Mouse (Mus musculus): ENCODE data around the gene Cenpi. TPM values are rescaled to one million over a fixed set of nuclear protein-coding genes. Genes with fewer than 3 reads are reported as not detected.

The Cenpi gene
- 29.5 and 34.5 TPM in 2 replicates for polyA plus RNA-seq (2015; fragmentation: Nextera tagmentation; extraction: Ambion mirVana)

GRCm38 (mm10) chrX:134307534-134308274, at the start of gene Cenpi:
TSS of gene Cenpi (plus strand) at chrX:134308084.
- Histone ChIP-seq H3K4me3 (ENCODE audit: low read length) (peak within 1 kb of the TSS; percentile 59), H3K4me2 (ENCODE audit: low read depth, low read length) (peak within 1 kb of the TSS; percentile 48), H3K9ac (ENCODE audit: low read length) (peak within 1 kb of the TSS; percentile 67), H3K36me3 (ENCODE audit: control insufficient read depth, insufficient read depth, low read length) (no peaks in the 10 kb centered on the region), H3K4me1 (replicated peaks; ENCODE audit: control insufficient read depth, insufficient read depth, low read length) (no peaks in the 10 kb centered on the region), H3K27ac (ENCODE audit: low read length) (0 out of 2 replicates have a peak within 1 kb of the TSS, but pooled peaks have one; percentile 6), H3K9me3 (ENCODE audit: control insufficient read depth, low read length) (no peaks in the 10 kb centered on the region), H3K27me3 (ENCODE audit: control insufficient read depth, insufficient read depth, low read depth, low read length) (no peaks in the 10 kb centered on the region)
- peak; percentile 98 for ATAC-seq (ENCODE audit: low read depth)
- WGBS: 6% methylated on average over 35 of the region's 36 CpGs

DNA sequence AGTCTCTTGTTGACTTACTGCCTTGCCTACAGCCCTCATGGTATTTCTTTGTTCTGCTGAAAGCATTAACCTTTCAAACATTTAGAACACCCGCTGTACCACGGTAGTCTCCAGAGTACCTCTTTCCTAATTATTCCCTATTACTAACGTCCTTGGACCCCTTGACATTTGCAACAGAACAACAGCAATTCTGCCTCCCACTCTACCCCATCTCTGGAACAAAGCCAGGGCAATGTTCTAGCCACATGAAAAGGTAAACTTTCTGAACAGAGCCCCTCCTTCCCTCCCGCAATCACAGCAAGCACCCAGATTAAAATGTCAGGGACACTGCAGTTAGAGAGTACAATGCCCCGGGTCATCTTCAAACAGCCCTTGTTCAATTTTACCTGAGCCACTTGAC, 46.7 kb upstream of the Cenpi start:
- H3K27me3 ChIP-seq (ENCODE audit: control insufficient read depth, insufficient read depth, low read depth, low read length): no peaks in the 10 kb centered on the region
- H3K36me3 ChIP-seq (ENCODE audit: control insufficient read depth, insufficient read depth, low read length): 0 out of 2 replicates have a peak, but pooled peaks cover 2% of the 10 kb centered on the region
- H3K9me3 ChIP-seq (ENCODE audit: control insufficient read depth, low read length): no peaks in the 10 kb centered on the region
- H3K4me3 ChIP-seq (ENCODE audit: low read length): no peak overlapping the region
- WGBS: 68% methylated on average over 5 of the region's 5 CpGs
- no peak for ATAC-seq (ENCODE audit: low read depth)
- H3K27ac ChIP-seq (ENCODE audit: low read length): no peak overlapping the region
- no peaks in the 10 kb centered on the region for H3K4me1 ChIP-seq (replicated peaks; ENCODE audit: control insufficient read depth, insufficient read depth, low read length)
- no peak overlapping the region for H3K9ac ChIP-seq (ENCODE audit: low read length)
- H3K4me2 ChIP-seq (ENCODE audit: low read depth, low read length): no peak overlapping the region

GRCm38 (mm10) chrX:134262129-134262528, 45.8 kb upstream of the Cenpi start:
- H3K9me3 ChIP-seq (ENCODE audit: control insufficient read depth, low read length): no peaks in the 10 kb centered on the region
- no peaks in the 10 kb centered on the region for H3K27me3 ChIP-seq (ENCODE audit: control insufficient read depth, insufficient read depth, low read depth, low read length)
- no peaks in the 10 kb centered on the region for H3K4me1 ChIP-seq (replicated peaks; ENCODE audit: control insufficient read depth, insufficient read depth, low read length)
- H3K4me2 ChIP-seq (ENCODE audit: low read depth, low read length): no peak overlapping the region
- no peak overlapping the region for H3K27ac ChIP-seq (ENCODE audit: low read length)
- H3K36me3 ChIP-seq (ENCODE audit: control insufficient read depth, insufficient read depth, low read length): 0 out of 2 replicates have a peak, but pooled peaks cover 2% of the 10 kb centered on the region
- H3K4me3 ChIP-seq (ENCODE audit: low read length): no peak overlapping the region
- WGBS: 80% methylated on average over 11 of the region's 11 CpGs
- no peak for ATAC-seq (ENCODE audit: low read depth)
- H3K9ac ChIP-seq (ENCODE audit: low read length): no peak overlapping the region

DNA sequence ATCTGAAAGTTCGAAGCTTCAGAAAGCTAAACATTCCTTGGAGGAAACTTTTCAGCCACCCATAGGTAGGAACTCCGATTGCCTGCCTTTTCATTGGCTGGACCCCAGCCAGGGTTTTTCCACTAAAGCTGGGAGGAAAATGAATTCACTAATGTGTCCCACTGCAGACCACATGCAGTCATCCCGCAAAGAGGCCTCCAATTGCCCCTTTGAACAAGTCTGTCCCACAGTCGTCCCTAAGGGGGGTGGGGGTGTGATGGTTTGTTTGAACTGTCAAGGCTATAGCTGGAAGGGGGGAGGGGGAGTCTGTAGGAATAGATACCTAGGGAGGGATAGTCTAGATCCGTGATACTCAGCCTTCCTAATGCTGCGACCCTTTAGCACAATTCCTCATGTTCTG, 32.2 kb upstream of the Cenpi start:
- ATAC-seq (ENCODE audit: low read depth): no peak; the same call in 1 of the 2 replicates
- H3K27ac ChIP-seq (ENCODE audit: low read length): peak overlapping the region; percentile 83; the same call in 1 of the 2 replicates
- WGBS: 19% methylated on average over 6 of the region's 6 CpGs
- H3K9me3 ChIP-seq (ENCODE audit: control insufficient read depth, low read length): no peaks in the 10 kb centered on the region
- H3K4me2 ChIP-seq (ENCODE audit: low read depth, low read length): peak overlapping the region; percentile 41
- H3K36me3 ChIP-seq (ENCODE audit: control insufficient read depth, insufficient read depth, low read length): no peaks in the 10 kb centered on the region
- no peak overlapping the region for H3K9ac ChIP-seq (ENCODE audit: low read length)
- no peaks in the 10 kb centered on the region for H3K4me1 ChIP-seq (replicated peaks; ENCODE audit: control insufficient read depth, insufficient read depth, low read length)
- H3K27me3 ChIP-seq (ENCODE audit: control insufficient read depth, insufficient read depth, low read depth, low read length): no peaks in the 10 kb centered on the region
- H3K4me3 ChIP-seq (ENCODE audit: low read length): 0 out of 2 replicates have a peak overlapping the region, but pooled peaks have one; percentile 8

DNA sequence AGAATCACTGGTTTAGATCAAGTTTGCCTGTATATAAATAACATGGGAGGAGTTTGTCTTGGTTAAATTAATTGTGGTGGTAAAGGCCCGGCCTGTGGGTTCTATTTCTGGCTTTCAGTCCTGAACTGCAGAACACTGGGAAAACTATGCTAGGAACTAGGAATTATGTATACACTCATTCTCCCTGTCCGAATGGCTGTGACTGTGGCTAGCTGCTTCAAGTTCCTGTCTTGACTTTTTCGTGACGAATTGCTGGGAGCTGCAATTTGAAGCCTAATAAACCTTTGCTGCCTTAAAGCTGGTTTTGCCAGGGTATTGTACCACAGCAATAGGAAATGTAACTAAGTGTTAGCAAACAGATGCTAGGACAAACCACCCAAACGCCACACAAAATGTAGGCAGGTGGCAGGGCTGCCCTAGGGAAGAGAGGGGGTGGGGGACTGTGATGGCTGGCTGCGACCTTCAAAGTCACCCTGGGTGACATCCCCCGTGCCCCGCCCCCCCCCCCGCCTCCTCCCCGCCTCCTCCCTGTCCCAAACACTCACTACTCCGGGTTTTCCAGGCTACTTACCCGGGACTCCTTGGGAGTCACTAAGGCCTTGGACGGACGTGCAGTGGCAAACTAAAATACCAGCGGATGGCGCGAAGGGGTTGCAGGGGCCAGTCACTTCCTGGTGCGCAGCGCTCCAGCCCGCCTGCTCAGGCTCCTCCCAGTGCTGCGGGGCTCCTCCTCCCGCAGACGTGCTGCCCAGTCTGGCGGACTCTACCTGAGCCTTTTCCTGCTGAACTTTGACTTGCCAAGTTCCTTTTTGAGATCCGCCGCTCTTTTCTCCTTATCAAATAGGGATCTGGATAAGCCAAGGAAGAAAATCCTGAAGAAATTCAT, 31.4 kb upstream of the Cenpi start, which contains the start of gene Trmt2b:
Gene Trmt2b (minus strand): TSS at position 710 of the 886 bp plus-strand sequence.
- peak within 1 kb of the TSS; percentile 48 for H3K4me3 ChIP-seq (ENCODE audit: low read length)
- H3K9ac ChIP-seq (ENCODE audit: low read length): peak within 1 kb of the TSS; percentile 60
- no peaks in the 10 kb centered on the region for H3K4me1 ChIP-seq (replicated peaks; ENCODE audit: control insufficient read depth, insufficient read depth, low read length)
- H3K4me2 ChIP-seq (ENCODE audit: low read depth, low read length): peak within 1 kb of the TSS; percentile 41
- WGBS: 11% methylated on average over 19 of the region's 26 CpGs
- H3K36me3 ChIP-seq (ENCODE audit: control insufficient read depth, insufficient read depth, low read length): no peaks in the 10 kb centered on the region
- peak within 1 kb of the TSS; percentile 83 for H3K27ac ChIP-seq (ENCODE audit: low read length)
- ATAC-seq (ENCODE audit: low read depth): peak; percentile 95
- no peaks in the 10 kb centered on the region for H3K27me3 ChIP-seq (ENCODE audit: control insufficient read depth, insufficient read depth, low read depth, low read length)
- H3K9me3 ChIP-seq (ENCODE audit: control insufficient read depth, low read length): no peaks in the 10 kb centered on the region

DNA sequence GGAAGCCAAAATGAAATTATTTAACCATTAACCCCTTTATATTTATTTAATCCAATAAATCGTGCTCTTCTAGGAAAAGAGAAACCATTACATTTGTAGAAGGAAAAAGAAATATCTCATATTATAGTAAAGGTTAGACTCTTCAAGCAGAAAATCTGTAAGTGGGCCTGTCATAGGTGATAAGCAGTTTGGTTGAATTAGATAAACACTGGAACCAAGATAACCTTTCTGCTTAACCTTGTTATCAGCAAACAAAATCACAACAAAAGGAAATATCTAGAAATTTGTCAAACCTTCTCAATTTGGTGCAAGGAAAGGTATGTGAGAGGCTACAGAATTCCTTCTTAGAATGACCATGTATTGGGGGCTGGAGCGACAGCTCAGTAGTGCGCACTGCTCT, 27.4 kb upstream of the Cenpi start:
- 62% methylated on average over 3 of the region's 3 CpGs for WGBS
- no peak overlapping the region for H3K4me2 ChIP-seq (ENCODE audit: low read depth, low read length)
- H3K27me3 ChIP-seq (ENCODE audit: control insufficient read depth, insufficient read depth, low read depth, low read length): no peaks in the 10 kb centered on the region
- H3K9ac ChIP-seq (ENCODE audit: low read length): no peak overlapping the region
- H3K4me1 ChIP-seq (replicated peaks; ENCODE audit: control insufficient read depth, insufficient read depth, low read length): no peaks in the 10 kb centered on the region
- H3K4me3 ChIP-seq (ENCODE audit: low read length): no peak overlapping the region
- no peak overlapping the region for H3K27ac ChIP-seq (ENCODE audit: low read length)
- no peak for ATAC-seq (ENCODE audit: low read depth)
- H3K9me3 ChIP-seq (ENCODE audit: control insufficient read depth, low read length): no peaks in the 10 kb centered on the region
- no peaks in the 10 kb centered on the region for H3K36me3 ChIP-seq (ENCODE audit: control insufficient read depth, insufficient read depth, low read length)

DNA sequence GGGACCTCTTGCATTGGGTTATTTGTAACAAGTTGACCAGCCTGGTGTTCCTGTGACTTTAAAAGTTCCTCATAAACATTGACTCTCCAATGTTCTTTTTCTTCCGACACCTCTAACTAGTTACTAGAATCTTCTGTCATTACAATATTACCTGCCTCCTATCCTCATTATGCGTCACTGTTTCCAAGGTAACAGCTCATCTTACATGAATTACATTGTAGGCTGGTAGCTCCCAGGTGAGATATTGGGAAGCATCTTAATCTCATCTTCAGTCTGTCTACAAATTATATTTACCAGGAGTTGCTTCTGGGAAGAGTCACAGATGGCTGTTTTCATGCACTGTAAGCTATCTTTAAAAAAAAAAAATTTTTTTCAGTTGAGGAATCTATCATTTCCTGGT, 22.8 kb upstream of the Cenpi start:
- no peak overlapping the region for H3K4me3 ChIP-seq (ENCODE audit: low read length)
- no peaks in the 10 kb centered on the region for H3K9me3 ChIP-seq (ENCODE audit: control insufficient read depth, low read length)
- H3K4me2 ChIP-seq (ENCODE audit: low read depth, low read length): no peak overlapping the region
- no peaks in the 10 kb centered on the region for H3K27me3 ChIP-seq (ENCODE audit: control insufficient read depth, insufficient read depth, low read depth, low read length)
- H3K4me1 ChIP-seq (replicated peaks; ENCODE audit: control insufficient read depth, insufficient read depth, low read length): no peaks in the 10 kb centered on the region
- H3K9ac ChIP-seq (ENCODE audit: low read length): no peak overlapping the region
- 90% methylated on average over 2 of the region's 2 CpGs for WGBS
- ATAC-seq (ENCODE audit: low read depth): no peak
- H3K27ac ChIP-seq (ENCODE audit: low read length): no peak overlapping the region
- H3K36me3 ChIP-seq (ENCODE audit: control insufficient read depth, insufficient read depth, low read length): no peaks in the 10 kb centered on the region

- 62% methylated on average over 4 of the region's 4 CpGs for WGBS
- no peaks in the 10 kb centered on the region for H3K27me3 ChIP-seq (ENCODE audit: control insufficient read depth, insufficient read depth, low read depth, low read length)
- no peaks in the 10 kb centered on the region for H3K9me3 ChIP-seq (ENCODE audit: control insufficient read depth, low read length)
- H3K36me3 ChIP-seq (ENCODE audit: control insufficient read depth, insufficient read depth, low read length): no peaks in the 10 kb centered on the region
- no peak for ATAC-seq (ENCODE audit: low read depth)
- no peak overlapping the region for H3K9ac ChIP-seq (ENCODE audit: low read length)
- H3K27ac ChIP-seq (ENCODE audit: low read length): no peak overlapping the region
- no peak overlapping the region for H3K4me3 ChIP-seq (ENCODE audit: low read length)
- H3K4me2 ChIP-seq (ENCODE audit: low read depth, low read length): no peak overlapping the region
- no peaks in the 10 kb centered on the region for H3K4me1 ChIP-seq (replicated peaks; ENCODE audit: control insufficient read depth, insufficient read depth, low read length)
These were observed 22.1 kb upstream of the Cenpi start for GRCm38 (mm10) chrX:134285791-134286190.

GRCm38 (mm10) chrX:134287305-134287704, 20.6 kb upstream of the Cenpi start:
- H3K4me1 ChIP-seq (replicated peaks; ENCODE audit: control insufficient read depth, insufficient read depth, low read length): no peaks in the 10 kb centered on the region
- H3K27me3 ChIP-seq (ENCODE audit: control insufficient read depth, insufficient read depth, low read depth, low read length): peaks cover 2% of the 10 kb centered on the region; the same call in 1 of the 2 replicates
- no peak overlapping the region for H3K4me3 ChIP-seq (ENCODE audit: low read length)
- 89% methylated on average over 2 of the region's 2 CpGs for WGBS
- no peak overlapping the region for H3K9ac ChIP-seq (ENCODE audit: low read length)
- no peak for ATAC-seq (ENCODE audit: low read depth)
- no peak overlapping the region for H3K27ac ChIP-seq (ENCODE audit: low read length)
- H3K9me3 ChIP-seq (ENCODE audit: control insufficient read depth, low read length): no peaks in the 10 kb centered on the region
- H3K36me3 ChIP-seq (ENCODE audit: control insufficient read depth, insufficient read depth, low read length): no peaks in the 10 kb centered on the region
- H3K4me2 ChIP-seq (ENCODE audit: low read depth, low read length): no peak overlapping the region
